Mouse (Mus musculus): ENCODE measurements around the gene Cgas. TPM values are rescaled to one million over a fixed set of nuclear protein-coding genes. Genes with fewer than 3 reads are reported as not detected.

The Cgas gene
- polyA plus RNA-seq, 1 experiment from 2014 or later, result 2.5 TPM

Small RNAs within 50 kb of the gene (microRNA-seq; reads per million reads assigned to microRNA genes)
- not detected for gene Gm26377 (ENCODE audit: borderline number of aligned reads)

Other genes with a start within 250 kb of the Cgas start
- gene Gsta1, start 212.6 kb downstream of the Cgas start, polyA plus RNA-seq (2015; fragmentation: Nextera tagmentation; extraction: Ambion mirVana), result 1.7 and 6.4 TPM in 2 replicates
- gene Gm3776, start 186.1 kb downstream of the Cgas start, polyA plus RNA-seq (2015; fragmentation: Nextera tagmentation; extraction: Ambion mirVana), result 5.2 and 8.8 TPM in 2 replicates
- 0.23 and 0.29 TPM in 2 replicates for gene Gm10639, start 153.3 kb downstream of the Cgas start, polyA plus RNA-seq (2015; fragmentation: Nextera tagmentation; extraction: Ambion mirVana)
- not detected in 2 replicates for gene Omt2a, start 128.4 kb downstream of the Cgas start, polyA plus RNA-seq (2015; fragmentation: Nextera tagmentation; extraction: Ambion mirVana)
- gene Omt2b, start 115.6 kb downstream of the Cgas start, polyA plus RNA-seq (2015; fragmentation: Nextera tagmentation; extraction: Ambion mirVana), result not detected in 2 replicates
- 10.6 and 13.5 TPM in 2 replicates for gene Gsta2, start 87.4 kb downstream of the Cgas start, polyA plus RNA-seq (2015; fragmentation: Nextera tagmentation; extraction: Ambion mirVana)
- gene Dppa5a, start 75.1 kb downstream of the Cgas start, polyA plus RNA-seq (2015; fragmentation: Nextera tagmentation; extraction: Ambion mirVana), result 0.49 and 0.76 TPM in 2 replicates
- 2.0 and 2.2 TPM in 2 replicates for gene Ooep, start 64.5 kb downstream of the Cgas start, polyA plus RNA-seq (2015; fragmentation: Nextera tagmentation; extraction: Ambion mirVana)
- gene Ddx43, start 47.5 kb downstream of the Cgas start, polyA plus RNA-seq (2015; fragmentation: Nextera tagmentation; extraction: Ambion mirVana), result 0.20 and 0.28 TPM in 2 replicates
- 21.2 and 23.6 TPM in 2 replicates for gene Mto1, start 5.0 kb upstream of the Cgas start, polyA plus RNA-seq (2015; fragmentation: Nextera tagmentation; extraction: Ambion mirVana)
- 0.88 and 1.1 TPM in 2 replicates for gene Gm17324, start 5.5 kb upstream of the Cgas start, polyA plus RNA-seq (2015; fragmentation: Nextera tagmentation; extraction: Ambion mirVana)
- gene Eef1a1, start 45.9 kb upstream of the Cgas start, polyA plus RNA-seq (2015; fragmentation: Nextera tagmentation; extraction: Ambion mirVana), result 5,028 and 5,329 TPM in 2 replicates
- gene Slc17a5, start 144.8 kb upstream of the Cgas start, polyA plus RNA-seq (2015; fragmentation: Nextera tagmentation; extraction: Ambion mirVana), result 17.6 and 19.7 TPM in 2 replicates
- 21.2 and 21.7 TPM in 2 replicates for gene Cd109, start 172.3 kb upstream of the Cgas start, polyA plus RNA-seq (2015; fragmentation: Nextera tagmentation; extraction: Ambion mirVana)